Mouse (Mus musculus) cerebellum, adult (tissue): ENCODE data around the gene Cygb.
"Not testable (repeated sequence)": the region's sequence is repeated elsewhere in the genome, so short reads cannot be mapped to it uniquely, and the experiment has no call there.

Experiments used
- ATAC-seq: cut with Nextera tagmentation; 2 replicates; pipeline ENCODE4 v1.9.2; 2017; ENCODE audit warnings: mild to moderate bottlenecking, moderate library complexity, mixed read lengths; ENCODE audit not compliant: insufficient number of reproducible peaks, low FRiP score, low TSS enrichment

Cygb gene

DNA sequence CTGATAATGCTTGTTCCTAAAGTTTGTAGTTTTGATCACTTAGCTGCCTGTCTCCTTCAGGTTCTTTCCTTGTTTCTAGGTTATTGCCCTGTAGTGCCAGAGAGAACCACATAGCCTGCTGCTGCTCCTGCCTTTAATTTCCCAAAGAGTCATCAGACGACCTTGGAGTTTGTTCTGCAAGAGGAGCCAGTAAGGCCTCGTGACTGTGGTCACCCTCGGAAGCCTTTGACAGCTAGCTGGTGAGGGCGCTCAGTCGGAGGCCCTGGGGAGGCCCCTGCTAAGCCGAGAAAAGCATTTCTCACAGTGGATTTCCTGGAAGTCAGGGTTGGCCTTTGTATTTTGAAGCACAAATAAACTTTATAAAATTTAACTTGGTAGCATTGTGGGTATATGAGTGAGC is 21.3 kb upstream of the Cygb start:
- ATAC-seq: not testable (repeated sequence)

DNA sequence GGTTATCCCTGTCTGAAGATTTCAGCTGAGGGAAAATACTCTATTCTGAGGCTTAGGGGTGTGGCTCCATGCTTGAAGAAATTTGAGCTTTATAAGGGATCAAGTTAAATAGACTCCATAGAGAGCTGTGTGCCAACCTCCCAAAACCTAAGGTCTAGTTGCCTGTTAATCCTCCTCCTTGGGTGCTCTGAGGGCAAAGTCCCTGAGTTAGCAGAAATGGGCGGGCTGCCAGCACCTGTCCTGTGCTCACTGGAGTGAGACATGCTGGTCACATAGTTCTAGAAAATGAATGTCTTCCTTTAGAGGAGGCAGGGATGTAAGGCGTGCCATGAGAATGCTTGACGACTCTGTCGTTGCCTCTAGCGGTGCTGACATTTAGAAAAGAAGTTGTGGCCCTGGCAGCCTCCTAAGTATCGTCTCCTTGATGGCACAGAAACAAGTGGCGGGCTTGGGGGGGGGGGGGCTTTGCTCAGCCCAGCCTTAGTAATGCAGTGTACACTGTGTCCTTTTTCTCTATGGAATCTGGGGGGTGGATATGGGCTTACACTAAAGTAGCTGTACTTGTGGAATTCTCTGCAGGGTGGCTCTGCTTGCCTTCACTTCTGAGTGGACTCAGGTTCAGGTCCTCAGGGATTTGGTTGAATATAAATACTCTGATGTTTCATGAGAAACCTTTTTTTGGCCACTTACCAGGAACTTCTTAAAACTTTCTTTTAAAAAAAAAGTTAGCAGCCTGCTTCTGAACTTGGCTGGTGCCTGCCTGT is 20.7 kb upstream of the Cygb start:
- ATAC-seq: no peak

DNA sequence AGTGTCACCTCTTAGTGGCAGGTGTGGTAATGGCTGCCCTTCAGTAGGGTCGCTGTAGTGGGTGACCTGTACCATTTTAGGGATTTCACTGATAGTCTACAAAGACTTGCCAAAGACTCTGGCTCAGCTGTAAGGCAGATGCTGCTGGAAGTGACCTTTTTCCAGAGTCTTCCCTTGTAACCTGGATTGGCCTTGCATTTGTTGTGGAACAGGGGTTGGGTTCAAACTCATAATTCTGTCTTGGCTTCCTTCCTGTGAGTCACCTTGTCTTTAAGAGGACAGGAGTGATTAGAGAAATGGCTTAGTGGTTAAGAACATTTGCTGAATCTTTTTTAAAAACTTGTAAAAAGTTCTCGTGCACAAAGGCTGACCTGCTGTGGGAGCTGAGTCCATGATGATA is 19.3 kb upstream of the Cygb start:
- ATAC-seq: no peak

DNA sequence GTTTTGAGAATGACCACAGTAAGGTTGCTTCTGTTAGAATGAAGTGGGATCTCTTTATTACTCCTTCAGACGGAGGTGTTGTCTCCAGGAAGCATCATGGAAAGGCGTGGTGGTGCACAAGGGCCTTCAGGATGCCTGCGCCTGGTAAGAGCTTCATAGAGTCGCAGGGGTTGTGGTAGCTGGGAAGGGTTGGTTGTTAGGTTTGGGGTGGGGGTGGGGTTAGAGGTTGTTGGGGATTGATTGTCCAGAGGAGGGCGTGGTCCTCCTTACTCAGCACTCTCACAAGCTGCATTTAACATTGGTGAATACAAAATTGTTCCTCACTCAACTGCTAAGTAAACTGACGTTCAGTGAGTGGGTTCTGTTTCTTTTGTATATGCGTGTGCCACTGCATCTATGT is 18.5 kb upstream of the Cygb start:
- ATAC-seq: no peak

DNA sequence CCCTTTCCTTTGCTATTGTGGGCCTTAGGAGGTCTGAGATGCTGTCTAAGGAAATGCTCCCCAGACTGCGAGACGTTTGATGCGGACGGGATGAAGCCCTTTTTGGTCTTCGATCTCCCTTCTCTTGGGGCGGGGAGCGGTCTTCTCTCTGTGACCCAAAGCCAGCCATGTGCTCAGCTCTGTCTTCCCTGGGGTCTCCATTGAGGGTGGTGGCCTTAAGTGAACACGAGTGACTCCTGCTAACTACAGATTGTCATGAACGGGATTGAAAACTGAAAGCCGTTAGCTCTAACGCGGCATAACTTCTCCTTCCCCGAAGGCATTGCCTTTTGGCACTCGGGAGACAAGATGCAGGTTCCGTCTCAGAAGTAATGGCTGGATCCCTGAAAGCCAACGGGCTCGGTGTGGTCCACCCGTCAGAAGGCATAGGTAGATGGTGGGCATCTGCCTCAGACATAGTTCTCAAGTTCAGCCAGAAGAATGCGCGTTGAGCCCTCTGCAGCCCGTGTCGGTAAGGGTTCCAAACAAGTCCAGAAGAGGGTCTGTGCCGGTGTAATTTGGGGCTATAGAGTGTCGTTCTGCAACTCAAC is 17.8 kb upstream of the Cygb start:
- ATAC-seq: no peak

DNA sequence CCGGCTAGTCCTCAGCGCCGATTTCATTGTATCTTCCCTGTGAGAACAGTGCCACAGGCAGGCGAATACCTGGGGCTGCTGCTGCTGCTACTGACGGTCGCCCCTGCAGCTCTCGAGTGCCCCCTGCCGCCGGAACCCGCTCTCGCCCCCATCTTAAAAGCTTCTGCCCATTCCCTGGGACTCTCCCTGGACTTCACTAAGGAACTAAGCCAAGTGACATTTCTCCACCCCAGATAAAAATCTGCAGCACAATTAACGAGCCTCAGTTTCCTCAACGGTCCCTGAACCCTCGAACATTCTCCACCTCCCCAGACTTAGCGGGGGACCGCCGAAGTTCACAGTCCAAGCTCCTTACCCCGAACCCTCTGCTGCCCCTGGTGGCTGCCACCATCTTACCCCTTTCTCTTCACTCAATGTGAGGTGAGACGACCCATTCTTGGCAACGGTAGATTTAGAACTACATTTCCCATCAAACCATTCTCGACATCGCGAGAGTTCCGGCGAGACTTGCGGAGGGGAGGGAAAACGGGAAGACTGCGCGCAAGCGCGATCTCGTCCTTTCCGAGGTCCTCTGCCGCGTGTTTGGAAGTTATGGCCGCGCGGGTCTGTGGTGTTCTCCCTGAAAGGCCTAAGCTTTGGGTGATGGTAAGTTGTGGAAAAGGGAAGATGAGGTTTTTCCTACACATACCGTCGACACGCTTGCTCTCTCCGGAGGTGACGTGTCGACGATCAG is 17.2 kb upstream of the Cygb start:
- peak; percentile 87 for ATAC-seq

DNA sequence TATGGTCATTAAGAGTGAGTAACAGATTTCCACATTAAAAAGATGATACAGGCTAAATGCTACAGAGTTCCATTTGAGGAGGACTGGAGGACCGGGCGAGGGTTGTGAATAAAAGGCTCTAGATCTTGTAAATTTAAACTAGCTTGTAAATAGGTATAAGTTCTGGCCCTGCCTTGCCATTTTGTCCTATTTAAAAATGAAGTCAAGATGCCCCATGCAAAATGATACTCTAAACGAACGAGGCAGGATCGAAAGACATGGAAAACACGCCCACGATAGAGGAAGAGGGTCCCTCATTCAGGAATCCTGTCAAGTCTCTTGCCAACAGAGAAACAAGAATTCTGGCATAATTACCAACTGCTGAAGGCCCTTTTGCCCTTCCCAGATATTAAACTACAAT is 16.3 kb upstream of the Cygb start:
- no peak for ATAC-seq

DNA sequence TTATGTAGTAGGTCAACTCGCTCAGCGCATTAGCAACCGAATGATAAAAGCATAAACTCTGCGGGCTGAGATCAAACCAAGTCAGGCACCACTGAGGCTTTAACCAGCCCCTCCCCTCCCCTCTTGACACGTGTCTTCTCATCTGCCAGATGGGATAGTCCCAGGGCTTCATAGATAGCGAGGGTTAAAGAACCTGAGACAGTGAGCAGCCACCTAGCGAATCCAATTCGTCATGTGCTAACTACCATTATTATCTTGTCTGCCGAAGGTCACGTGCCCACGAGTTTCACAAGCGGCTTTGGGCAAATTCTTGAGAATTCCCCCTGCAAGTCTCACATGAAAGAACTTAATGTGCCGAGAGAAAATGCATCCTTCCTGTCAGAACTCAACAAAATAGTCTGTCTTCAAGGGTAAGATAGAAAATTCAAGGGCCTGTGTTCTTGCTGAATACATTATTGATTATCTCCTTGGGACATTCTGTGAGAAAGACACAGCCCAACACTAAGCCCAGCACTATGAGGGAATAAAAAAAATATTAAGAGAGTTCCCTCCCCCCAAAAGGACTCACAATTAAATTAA is 15.8 kb upstream of the Cygb start:
- ATAC-seq: no peak

DNA sequence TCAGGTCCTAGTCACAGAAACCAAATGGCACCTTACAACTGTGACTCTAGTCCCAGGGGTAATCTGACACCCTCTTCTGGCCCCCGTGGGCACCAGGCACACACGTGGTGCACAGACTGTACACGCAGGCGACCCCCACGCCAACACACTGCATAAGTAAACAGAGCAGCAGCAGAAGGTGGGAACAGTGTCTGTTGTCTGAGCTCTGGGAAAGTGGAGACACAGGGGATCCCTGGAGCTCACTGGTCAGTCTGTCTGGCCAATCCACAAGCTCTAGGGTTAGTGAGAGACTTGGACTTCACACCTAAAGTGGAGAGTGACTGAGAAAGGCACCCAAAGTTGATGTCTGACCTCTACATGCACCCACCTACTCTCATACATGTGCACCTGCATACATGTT is 15.2 kb upstream of the Cygb start:
- no peak for ATAC-seq

DNA sequence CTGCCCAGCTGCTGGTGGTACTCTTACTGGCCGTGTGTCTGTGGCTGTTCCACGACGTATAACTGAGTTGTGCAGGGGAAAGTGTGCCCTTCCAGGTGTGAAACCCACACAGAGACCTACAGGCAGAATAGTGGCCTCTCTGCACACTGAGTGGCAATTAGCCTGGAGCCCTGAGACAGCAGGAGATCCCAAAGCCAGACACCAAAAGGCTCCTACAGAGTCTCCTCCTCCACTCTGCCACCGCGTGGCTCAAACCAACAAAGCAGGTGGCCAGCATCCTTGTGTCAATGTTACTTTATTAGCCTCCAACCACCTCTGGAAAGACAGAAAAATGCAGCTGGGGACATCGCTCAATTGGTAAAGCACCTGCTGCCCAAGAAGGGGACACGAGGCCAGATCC is 14.7 kb upstream of the Cygb start:
- no peak for ATAC-seq

DNA sequence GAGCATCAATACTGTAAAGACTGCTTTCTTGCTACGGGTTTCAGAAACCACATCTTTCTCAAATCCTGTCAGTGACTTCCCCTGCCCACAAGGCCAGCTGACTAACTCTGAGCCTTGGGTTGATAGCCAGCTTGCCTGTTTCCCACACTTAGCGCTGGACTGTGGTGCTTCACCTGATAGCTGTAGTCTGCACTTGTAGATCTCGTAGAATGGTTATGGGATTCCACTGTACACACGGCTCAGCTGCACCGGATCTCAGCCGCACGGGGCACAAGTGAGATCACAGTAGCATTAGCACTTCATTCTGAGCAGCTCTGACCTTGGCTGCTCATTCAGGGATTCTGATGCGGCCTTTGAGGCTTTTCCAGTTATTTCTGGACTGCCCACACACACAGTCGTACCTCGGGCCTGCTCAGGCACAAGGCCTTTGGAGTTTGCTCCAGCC is 14.3 kb upstream of the Cygb start:
- no peak for ATAC-seq

DNA sequence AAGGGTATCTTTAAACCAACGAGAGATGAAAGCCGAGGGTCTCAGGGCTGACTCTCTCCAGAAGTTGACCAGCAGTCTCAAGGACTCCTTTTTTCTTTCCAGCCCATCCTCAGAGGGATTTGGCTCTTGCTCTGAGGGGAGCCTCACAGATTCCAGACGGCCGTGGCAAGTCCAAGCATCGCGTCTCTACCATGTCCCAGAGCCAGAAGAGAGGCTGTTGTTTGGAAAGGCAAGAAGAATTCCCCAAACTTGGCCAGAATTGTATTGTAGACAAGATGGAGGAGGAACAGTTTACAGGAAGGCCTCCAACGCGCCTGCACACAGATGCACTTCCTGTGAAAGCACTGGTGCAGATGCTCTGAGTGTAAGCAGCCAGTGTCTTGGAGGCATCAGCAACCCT is 13.8 kb upstream of the Cygb start:
- no peak for ATAC-seq

DNA sequence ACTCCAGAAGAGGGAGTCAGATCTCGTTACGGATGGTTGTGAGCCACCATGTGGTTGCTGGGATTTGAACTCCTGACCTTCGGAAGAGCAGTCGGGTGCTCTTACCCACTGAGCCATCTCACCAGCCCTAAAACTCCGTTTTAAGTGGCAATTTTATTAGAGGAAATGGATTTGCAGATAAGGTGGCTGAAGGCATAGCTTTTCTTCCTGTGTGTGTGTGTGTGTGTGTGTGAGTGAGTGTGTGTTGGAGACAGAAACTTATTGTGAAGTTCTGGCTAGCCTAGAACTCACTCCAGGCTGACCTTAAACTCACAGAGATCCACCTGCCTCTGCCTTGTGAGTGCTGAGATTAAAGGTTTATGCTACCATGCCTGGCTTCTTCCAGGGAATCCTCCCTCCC is 12.9 kb upstream of the Cygb start:
- not testable (repeated sequence) for ATAC-seq

DNA sequence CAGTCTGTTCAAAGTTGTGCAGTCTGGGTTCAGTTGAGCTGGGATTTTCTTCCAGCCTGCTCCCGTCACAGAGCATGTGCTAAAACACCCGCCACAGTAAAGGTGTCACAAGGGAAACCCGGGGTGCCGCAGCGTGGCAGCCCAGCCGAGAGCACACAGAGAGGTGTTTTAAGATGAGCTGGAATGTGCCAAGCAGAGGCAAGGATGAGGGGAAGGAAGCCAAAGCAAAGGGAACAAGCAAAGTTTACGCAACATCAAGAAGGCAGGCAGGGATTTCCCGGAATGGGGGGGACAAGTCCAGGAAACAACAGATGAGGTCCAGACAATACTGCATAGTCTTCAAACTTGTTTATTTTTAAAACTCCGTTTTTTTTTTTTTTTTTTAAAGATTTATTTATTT is 12.5 kb upstream of the Cygb start:
- ATAC-seq: no peak

DNA sequence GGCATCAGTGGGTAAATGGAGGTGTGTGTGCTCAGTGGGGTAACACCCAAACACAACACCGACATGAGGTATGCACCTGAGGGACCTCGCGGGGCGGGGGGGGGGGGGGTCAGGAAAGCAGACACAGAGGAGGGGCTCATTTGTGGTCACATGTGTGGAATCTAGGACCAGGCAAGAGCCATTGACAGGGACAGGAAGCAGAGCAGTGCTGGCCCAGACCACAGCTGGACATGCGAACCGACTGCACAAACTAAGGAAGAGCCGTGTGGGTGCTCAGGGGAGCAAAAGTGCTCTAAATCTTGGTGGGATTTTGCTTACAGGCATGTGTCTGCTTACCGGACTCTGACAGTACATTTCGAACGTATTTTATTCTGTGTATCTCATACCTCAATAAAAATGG is 11.2 kb upstream of the Cygb start:
- no peak for ATAC-seq

DNA sequence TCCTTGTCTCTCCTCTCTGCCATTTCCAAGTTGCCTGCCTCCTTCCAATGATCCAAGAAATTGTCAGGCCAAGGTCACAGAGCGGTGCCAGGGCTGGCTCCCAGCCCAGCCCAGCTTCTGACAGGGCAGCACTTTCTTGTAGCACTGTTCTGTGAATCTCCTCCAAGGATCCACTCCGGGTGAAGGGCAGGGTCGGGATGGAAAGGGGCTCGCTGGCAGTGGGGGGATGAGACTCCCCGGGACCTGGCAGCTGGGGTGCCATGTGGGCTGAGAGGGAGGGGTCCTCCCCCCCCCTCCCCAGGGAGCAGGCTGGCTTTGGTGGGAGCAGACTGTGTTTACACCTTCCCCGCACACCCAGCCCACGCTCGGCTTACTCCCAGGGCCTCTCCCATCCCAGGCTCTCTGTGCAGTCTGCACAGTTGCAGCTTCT is 7.8 kb upstream of the Cygb start:
- ATAC-seq: 0 out of 2 replicates have a peak, but pooled peaks have one; percentile 18

DNA sequence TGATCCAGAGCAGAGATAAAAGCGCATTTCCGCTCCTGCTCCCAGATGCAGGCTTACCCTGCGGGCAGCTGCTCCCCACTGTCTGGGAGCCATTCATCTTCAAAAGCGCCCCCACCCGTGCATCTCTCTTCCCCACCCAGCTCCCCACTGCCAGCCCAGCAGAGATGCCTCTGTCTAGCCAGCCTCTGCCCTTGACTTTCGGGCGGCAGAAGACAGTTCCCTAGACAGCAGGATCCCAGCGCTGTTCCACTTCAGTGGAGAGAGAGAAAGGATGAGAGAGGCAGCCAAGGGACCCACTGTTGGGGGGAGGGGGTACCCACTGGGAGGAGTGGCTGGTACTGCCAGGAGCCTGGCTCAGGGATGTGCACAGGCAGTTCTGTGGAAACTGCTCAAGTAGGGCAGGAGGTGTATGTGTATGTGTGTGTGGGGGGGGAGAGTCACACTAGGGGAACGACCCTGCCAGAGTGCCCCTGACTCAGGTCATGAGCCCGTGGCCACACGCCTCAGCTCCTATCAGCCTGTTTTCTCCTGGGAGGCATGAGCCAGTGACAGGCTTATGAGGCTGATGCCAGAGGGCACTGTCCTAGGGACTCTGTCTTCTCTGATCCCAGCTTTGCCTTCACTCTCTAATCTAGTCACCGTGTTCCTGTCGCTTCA is 7.3 kb upstream of the Cygb start:
- ATAC-seq: no peak

DNA sequence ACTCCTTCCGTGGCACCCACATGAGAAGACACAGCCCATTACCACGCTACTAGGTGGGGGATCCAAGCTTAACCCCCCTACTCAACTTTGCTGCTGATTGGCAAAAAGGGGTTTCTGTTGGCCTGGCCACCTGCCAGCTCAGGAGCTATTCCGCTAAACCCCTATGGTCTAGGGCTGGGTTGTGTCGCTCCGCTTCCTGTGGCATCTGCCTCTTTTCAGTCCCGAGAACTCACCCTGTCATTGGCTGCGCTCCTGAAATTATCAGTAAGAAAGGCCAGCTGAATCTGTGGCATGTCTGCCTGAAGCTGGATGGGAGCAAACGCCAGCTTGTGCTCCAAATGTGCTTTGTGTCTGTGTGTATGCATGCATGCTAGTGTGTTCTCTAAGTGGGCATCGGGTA is 6.1 kb upstream of the Cygb start:
- ATAC-seq: no peak

DNA sequence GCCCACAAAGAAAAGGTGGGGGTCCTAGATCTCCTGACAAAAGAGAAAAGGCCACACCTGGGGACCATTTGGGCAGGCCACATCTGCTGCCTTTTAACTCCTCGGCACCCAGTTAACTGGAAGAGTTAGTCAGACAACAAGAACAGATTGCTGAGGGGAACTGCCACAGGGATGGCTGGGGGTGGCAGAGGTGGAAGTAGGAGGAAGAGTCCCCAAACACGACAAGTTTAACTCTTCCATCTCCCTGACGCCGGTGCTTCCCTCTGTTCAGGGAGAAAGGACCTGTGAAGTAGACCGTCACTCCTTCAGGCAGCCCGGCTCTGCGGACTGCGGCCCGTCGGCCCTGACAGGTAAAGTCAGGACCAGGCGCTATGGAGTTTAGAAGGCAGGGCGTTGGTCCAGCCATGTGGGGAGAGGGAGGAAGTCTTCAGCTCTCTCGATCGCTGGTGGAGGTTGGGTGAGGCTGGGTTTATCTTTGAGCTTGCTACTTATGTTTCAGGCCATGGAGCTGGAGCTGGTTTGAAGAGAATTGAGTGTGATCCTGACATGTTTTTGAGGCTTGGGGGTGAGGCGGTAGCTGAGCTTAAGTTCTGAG is 5.0 kb upstream of the Cygb start:
- ATAC-seq: no peak

DNA sequence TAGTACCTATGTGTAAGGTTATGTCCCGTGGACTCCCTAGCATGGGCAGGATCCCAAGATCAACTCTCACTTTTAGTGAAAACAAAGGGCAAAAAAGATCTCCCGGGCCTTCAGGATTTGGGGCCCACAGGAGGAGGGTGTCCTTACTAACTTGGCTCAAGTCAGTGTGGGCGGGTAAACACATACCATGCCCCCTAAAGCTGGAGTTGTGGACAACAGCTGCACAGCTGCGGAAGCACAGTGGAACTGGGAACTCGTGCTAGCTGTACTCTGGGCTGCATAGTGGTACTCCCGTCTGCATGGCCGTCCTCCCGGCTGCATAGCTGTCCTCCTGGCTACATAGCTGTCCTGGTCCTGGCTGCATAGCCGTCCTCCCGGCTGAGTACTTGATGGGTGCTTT is 4.1 kb upstream of the Cygb start:
- no peak for ATAC-seq
